25 mouse cellular contexts compared by ENCODE assay signal in the genomic region with DNA sequence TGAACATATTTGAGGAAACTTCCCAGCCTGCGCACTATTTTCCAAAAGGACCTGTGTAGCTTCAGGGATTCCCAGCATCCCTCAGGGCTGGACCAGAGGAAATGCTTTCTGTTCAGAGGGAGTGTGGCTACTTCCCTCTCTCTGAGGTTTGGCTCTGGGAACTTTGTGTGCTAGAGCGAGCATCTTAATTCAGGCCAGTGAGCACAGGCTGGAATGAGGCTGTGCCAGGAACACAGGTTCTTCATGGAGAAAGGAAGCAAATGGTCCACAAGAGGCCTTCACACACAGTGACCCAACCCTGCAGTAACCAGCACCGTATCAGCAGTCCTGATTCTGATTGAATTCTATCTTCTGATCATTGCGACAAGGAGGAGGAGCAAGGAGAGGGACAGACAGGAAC.
"Had no signal": no experiment of that assay in that cellular context is flagged by ENCODE, and none has a peak within 500 bp of the region (broad histone marks: within the 10 kb centered on the region; RNA-seq: fewer than 3 reads in every experiment).

No protein-coding gene starts in this region.

- H3K4me2 ChIP-seq: heart, embryonic 11.5 days; heart, embryonic 13.5 days; heart, embryonic 15.5 days; hindbrain, embryonic 13.5 days; hindbrain, embryonic 15.5 days; kidney, embryonic 15.5 days; limb, embryonic 12.5 days; liver, embryonic 12.5 days had no signal

- ATAC-seq: hindbrain, postnatal 0 days; intestine, embryonic 16.5 days; liver, embryonic 12.5 days had no signal

- H3K4me1 ChIP-seq: kidney, embryonic 15.5 days; liver, embryonic 12.5 days had no signal

- H3K9ac ChIP-seq: heart, embryonic 13.5 days; heart, embryonic 15.5 days; hindbrain, embryonic 13.5 days; hindbrain, embryonic 15.5 days; kidney, embryonic 15.5 days; limb, embryonic 12.5 days; liver, embryonic 12.5 days; liver, embryonic 14.5 days had no signal

- DNase-seq: gastrocnemius, postnatal 14 days; gastrocnemius, postnatal 36 days; heart, adult 2 months; heart, postnatal 14 days; heart, postnatal 36 days; kidney, adult 11 months; kidney, adult 2 months; kidney, adult 9 months; kidney, postnatal 14 days; kidney, postnatal 36 days; layer of hippocampus, adult 9-11 months; layer of hippocampus, postnatal 36 days; left cerebral cortex, postnatal 4 days had no signal

- H3K27me3 ChIP-seq: hindbrain, embryonic 13.5 days; hindbrain, embryonic 15.5 days had no signal

- H3K9me3 ChIP-seq: heart, embryonic 13.5 days; heart, embryonic 15.5 days; hindbrain, embryonic 13.5 days; hindbrain, embryonic 15.5 days; kidney, embryonic 15.5 days; limb, embryonic 12.5 days; liver, embryonic 12.5 days had no signal

- H3K27ac ChIP-seq: heart, adult 2 months; heart, embryonic 13.5 days; heart, embryonic 15.5 days; hindbrain, embryonic 13.5 days; hindbrain, embryonic 15.5 days; hindbrain, postnatal 0 days; kidney, embryonic 15.5 days; kidney, postnatal 0 days; limb, embryonic 12.5 days; liver, embryonic 12.5 days; liver, embryonic 14.5 days had no signal

- H3K4me3 ChIP-seq: heart, adult 2 months; heart, embryonic 13.5 days; heart, embryonic 15.5 days; hindbrain, embryonic 13.5 days; hindbrain, embryonic 15.5 days; kidney, embryonic 15.5 days; limb, embryonic 12.5 days; liver, embryonic 12.5 days had no signal

- H3K36me3 ChIP-seq: heart, embryonic 13.5 days; heart, embryonic 15.5 days; hindbrain, embryonic 13.5 days; hindbrain, embryonic 15.5 days; kidney, embryonic 15.5 days; limb, embryonic 12.5 days; liver, embryonic 12.5 days had no signal
